Mouse (Mus musculus) effector memory CD4-positive, alpha-beta T cell, adult 5 months (primary cell): Measurements from ENCODE around the gene Olfr1350. TPM values are rescaled to one million over a fixed set of nuclear protein-coding genes. Genes with fewer than 3 reads are reported as not detected.

Experiments
- polyA plus RNA-seq: library from polyadenylated mRNA; unstranded; fragments of 100-300 nt; shearing (Covaris generic); gene quantifications from one replicate; pipeline ENCODE4 v1.2.1, GENCODE M21; 2017

The Olfr1350 gene
- polyA plus RNA-seq: not detected

DNA sequence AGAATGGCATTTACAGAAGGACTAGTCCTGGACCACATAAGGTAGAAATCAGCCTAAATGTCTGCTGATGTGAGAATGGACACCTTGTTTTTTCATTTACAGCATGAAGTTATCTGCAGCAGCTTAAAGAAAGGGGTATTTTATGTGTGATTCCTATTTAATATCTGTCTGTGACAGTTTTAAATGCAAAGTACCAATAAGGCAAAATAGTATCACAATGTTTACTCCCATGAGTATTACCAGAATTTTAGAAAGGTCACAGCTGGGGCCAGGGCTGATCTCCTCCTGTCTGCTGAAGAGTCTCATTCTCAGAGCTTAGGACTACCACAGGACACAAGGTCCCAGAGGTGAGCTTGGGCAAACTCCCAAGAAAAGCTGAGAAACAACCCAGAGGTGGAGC lies at the start of gene Olfr1350:
Gene Olfr1350, plus strand, starts transcription at position 301 of the 400 bp plus-strand sequence.

DNA sequence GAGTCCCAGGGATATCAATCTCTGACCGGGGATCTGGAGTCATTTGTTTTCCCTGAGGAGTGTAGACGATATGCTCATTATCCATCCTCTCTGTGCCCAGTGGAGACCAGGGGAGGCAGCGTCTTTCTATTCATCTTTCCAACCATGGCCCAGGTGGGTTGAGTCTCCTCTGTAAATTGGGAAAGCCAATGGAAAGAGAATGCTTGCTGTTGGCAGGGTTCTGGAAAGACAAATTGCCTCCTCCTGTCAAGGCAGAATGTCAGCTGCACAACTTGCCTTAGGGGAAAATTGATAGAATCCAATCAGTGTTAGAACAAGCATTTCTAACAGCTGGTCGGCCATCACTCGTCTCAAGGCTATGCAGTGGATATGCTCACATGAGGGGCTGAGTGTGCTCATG lies 41.8 kb upstream of the Olfr1350 start, which contains the start of gene Olfr1349:
Gene Olfr1349, minus strand, starts transcription at position 101 of the 400 bp plus-strand sequence.

Other genes starting within 250 kb of the Olfr1350 start
- gene Zfp583, start 233.6 kb upstream of the Olfr1350 start, polyA plus RNA-seq: 0.31 TPM
- 0.24 TPM for gene Gm3854, start 221.1 kb upstream of the Olfr1350 start, polyA plus RNA-seq
- gene Zfp78, start 201.6 kb upstream of the Olfr1350 start, polyA plus RNA-seq: 2.4 TPM
- 9.6 TPM for gene Zfp28, start 181.5 kb upstream of the Olfr1350 start, polyA plus RNA-seq
- not detected for gene Smim17, start 166.1 kb upstream of the Olfr1350 start, polyA plus RNA-seq
- gene Gm20715, start 154.6 kb upstream of the Olfr1350 start, polyA plus RNA-seq: not detected
- not detected for gene Olfr1344, start 126.2 kb upstream of the Olfr1350 start, polyA plus RNA-seq
- gene Olfr1336, start 108.7 kb upstream of the Olfr1350 start, polyA plus RNA-seq: 0.09 TPM
- not detected for gene Olfr1346, start 97.7 kb upstream of the Olfr1350 start, polyA plus RNA-seq
- not detected for gene Olfr5, start 77.9 kb upstream of the Olfr1350 start, polyA plus RNA-seq
- not detected for gene Olfr1347, start 65.1 kb upstream of the Olfr1350 start, polyA plus RNA-seq
- not detected for gene Olfr1348, start 56.1 kb upstream of the Olfr1350 start, polyA plus RNA-seq
- not detected for gene Olfr1349, start 41.9 kb upstream of the Olfr1350 start, polyA plus RNA-seq
- gene Zim1, start 131.6 kb downstream of the Olfr1350 start, polyA plus RNA-seq: not detected
- 0.10 TPM for gene Peg3, start 165.6 kb downstream of the Olfr1350 start, polyA plus RNA-seq
- 0.24 TPM for gene Usp29, start 165.7 kb downstream of the Olfr1350 start, polyA plus RNA-seq